Mouse (Mus musculus): Measurements from ENCODE around the gene Odf2.

Odf2 gene

GRCm38 (mm10) chr2:29934906-29935599 is 46.0 kb downstream of the Odf2 start, which contains the start of gene Gle1:
Gene Gle1, plus strand, starts transcription at chr2:29935426.
- DNase-seq (ENCODE audit: low read depth): peak; percentile 96

- DNase-seq (ENCODE audit: low read depth): no peak
Measured at GRCm38 (mm10) chr2:29940073-29940472, 51.1 kb downstream of the Odf2 start.

- DNase-seq (ENCODE audit: low read depth): no peak
Measured at GRCm38 (mm10) chr2:29940826-29941225, 51.8 kb downstream of the Odf2 start.

- DNase-seq (ENCODE audit: low read depth): no peak
Measured at GRCm38 (mm10) chr2:29944723-29945122, 55.7 kb downstream of the Odf2 start.

- DNase-seq (ENCODE audit: low read depth): no peak
Measured at GRCm38 (mm10) chr2:29948896-29949295, 59.9 kb downstream of the Odf2 start.

GRCm38 (mm10) chr2:29961246-29961645 is 72.2 kb downstream of the Odf2 start:
- DNase-seq (ENCODE audit: low read depth): no peak

- DNase-seq (ENCODE audit: low read depth): peak; percentile 45
Measured at GRCm38 (mm10) chr2:29964354-29965249, 75.6 kb downstream of the Odf2 start.

- peak; percentile 96 for DNase-seq (ENCODE audit: low read depth)
Measured at GRCm38 (mm10) chr2:29965250-29965843, 76.3 kb downstream of the Odf2 start, which contains the start of gene Sptan1. Gene Sptan1, plus strand, starts transcription at chr2:29965560.

GRCm38 (mm10) chr2:29965906-29966305 is 76.9 kb downstream of the Odf2 start:
- DNase-seq (ENCODE audit: low read depth): no peak

- peak; percentile 28 for DNase-seq (ENCODE audit: low read depth)
Measured at GRCm38 (mm10) chr2:29966826-29967225, 77.8 kb downstream of the Odf2 start.

GRCm38 (mm10) chr2:29967768-29968167 is 78.7 kb downstream of the Odf2 start:
- DNase-seq (ENCODE audit: low read depth): no peak

- DNase-seq (ENCODE audit: low read depth): no peak
Measured at GRCm38 (mm10) chr2:29968638-29969037, 79.6 kb downstream of the Odf2 start.

- DNase-seq (ENCODE audit: low read depth): no peak
Measured at GRCm38 (mm10) chr2:29971838-29972635, 83.0 kb downstream of the Odf2 start.

- DNase-seq (ENCODE audit: low read depth): peak; percentile 18
Measured at GRCm38 (mm10) chr2:29973525-29973924, 84.5 kb downstream of the Odf2 start.

GRCm38 (mm10) chr2:29977307-29977706 is 88.3 kb downstream of the Odf2 start:
- peak; percentile 84 for DNase-seq (ENCODE audit: low read depth)

GRCm38 (mm10) chr2:29980661-29981060 is 91.6 kb downstream of the Odf2 start:
- DNase-seq (ENCODE audit: low read depth): no peak
